Mouse (Mus musculus): ENCODE results near the gene Mcrip2. TPM values are rescaled to one million over a fixed set of nuclear protein-coding genes. Genes with fewer than 3 reads are reported as not detected.
"Not testable (repeated sequence)": the region's sequence is repeated elsewhere in the genome, so short reads cannot be mapped to it uniquely, and the experiment has no call there.

Mcrip2 gene
- polyA plus RNA-seq, 1 experiment = 28.2 TPM

DNA sequence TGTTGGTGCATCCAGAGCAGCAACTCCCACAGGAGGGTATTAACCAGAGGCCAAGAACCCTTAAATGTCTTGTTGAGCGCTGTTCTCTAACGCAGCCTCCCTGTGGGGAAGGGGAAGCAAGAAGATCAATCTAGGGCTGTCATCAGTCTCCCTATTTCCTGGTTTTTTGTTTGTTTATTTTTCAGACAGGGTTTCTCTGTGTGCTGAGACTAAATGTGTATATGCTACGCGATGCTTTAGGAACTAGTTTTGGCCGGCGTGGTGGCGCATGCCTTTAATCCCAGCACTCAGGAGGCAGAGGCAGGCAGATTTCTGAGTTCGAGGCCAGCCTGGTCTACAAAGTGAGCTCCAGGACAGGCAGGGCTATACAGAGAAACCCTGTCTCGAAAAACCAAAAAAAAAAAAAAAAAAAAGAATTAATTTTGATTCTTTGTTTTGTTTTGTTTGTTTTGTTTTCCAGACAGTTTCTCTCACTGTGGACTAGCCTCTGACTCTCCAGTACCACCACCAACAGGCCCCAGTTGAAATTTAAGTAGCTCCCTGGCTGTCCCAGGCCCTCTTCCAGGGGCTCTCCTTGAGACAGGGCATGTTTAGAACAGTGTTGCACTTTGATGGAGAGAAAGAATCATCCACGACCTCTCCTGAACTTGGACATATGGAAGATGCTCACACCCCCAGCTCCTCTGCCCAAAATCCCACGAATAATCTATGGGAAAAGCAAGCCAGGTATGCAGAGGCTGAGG, 5.0 kb upstream of the Mcrip2 start:
- TF ChIP-seq CTCF (IDR thresholded peaks at IDR 0.05; ENCODE audit: control insufficient read depth, insufficient read depth, insufficient replicate concordance, low read depth, low read length) (no peak), POLR2A (IDR thresholded peaks at IDR 0.05; ENCODE audit: control insufficient read depth, low read depth, low read length) (no peak)
- no peaks in the 10 kb centered on the region for H3K27me3 ChIP-seq (ENCODE audit: control insufficient read depth, insufficient read depth, low read length)
- no peak overlapping the region for H3K27ac ChIP-seq (ENCODE audit: control insufficient read depth, insufficient read depth, low read depth, low read length)
- H3K4me1 ChIP-seq (ENCODE audit: control insufficient read depth, insufficient read depth, low read length) = peaks cover 23% of the 10 kb centered on the region
- H3K36me3 ChIP-seq (ENCODE audit: control insufficient read depth, insufficient read depth, low read length) = no peaks in the 10 kb centered on the region
- H3K4me3 ChIP-seq (ENCODE audit: control insufficient read depth, low read depth, low read length) = peak overlapping the region; percentile 95

DNA sequence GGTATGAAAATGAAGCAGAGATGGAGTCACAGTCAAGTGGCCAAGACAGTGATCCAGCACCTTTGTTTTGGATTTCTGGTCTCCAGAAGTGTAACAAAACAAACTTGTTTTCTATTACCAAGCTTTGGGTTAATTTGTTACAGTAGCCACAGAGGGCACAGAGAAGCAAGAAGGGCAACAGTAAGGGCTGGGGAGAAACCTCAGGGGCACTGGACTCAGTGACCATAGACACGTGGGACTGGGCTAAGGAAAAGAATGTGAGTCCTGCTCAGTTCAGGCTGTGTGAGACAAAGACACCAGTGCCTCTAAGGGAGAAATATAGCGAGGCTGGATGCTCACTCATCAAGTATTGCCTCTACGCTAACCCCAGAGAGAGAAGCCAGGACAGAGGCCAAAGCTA, 4.1 kb upstream of the Mcrip2 start:
- no peaks in the 10 kb centered on the region for H3K36me3 ChIP-seq (ENCODE audit: control insufficient read depth, insufficient read depth, low read length)
- TF ChIP-seq CTCF (IDR thresholded peaks at IDR 0.05; ENCODE audit: control insufficient read depth, insufficient read depth, insufficient replicate concordance, low read depth, low read length) = no peak
- no peak for TF ChIP-seq POLR2A (IDR thresholded peaks at IDR 0.05; ENCODE audit: control insufficient read depth, low read depth, low read length)
- peaks cover 27% of the 10 kb centered on the region for H3K4me1 ChIP-seq (ENCODE audit: control insufficient read depth, insufficient read depth, low read length)
- H3K27me3 ChIP-seq (ENCODE audit: control insufficient read depth, insufficient read depth, low read length) = no peaks in the 10 kb centered on the region
- H3K4me3 ChIP-seq (ENCODE audit: control insufficient read depth, low read depth, low read length) = no peak overlapping the region
- H3K27ac ChIP-seq (ENCODE audit: control insufficient read depth, insufficient read depth, low read depth, low read length) = no peak overlapping the region; the same call in 1 of the 2 replicates

DNA sequence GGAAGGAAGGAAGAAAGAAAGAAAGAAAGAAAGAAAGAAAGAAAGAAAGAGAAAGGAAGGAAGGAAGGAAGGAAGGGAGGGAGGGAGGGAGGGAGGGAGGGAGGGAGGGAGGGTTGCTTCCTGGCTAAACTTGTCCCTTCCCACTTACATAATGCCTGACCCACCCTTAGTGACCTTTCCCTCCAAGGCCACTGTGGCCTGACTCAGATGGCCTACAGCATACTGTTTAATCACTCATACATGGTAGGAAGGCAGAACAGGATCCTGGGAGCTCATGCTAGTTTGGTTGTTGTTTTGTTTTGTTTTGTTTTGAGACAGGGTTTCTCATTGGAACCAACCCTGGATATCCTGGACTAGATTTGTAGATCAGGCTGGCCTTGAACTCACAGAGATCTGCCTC, 3.0 kb upstream of the Mcrip2 start:
- H3K27me3 ChIP-seq (ENCODE audit: control insufficient read depth, insufficient read depth, low read length); H3K27ac ChIP-seq (ENCODE audit: control insufficient read depth, insufficient read depth, low read depth, low read length); H3K4me3 ChIP-seq (ENCODE audit: control insufficient read depth, low read depth, low read length); H3K36me3 ChIP-seq (ENCODE audit: control insufficient read depth, insufficient read depth, low read length): not testable (repeated sequence)
- H3K4me1 ChIP-seq (ENCODE audit: control insufficient read depth, insufficient read depth, low read length) = peaks cover 27% of the 10 kb centered on the region

- peaks cover 21% of the 10 kb centered on the region for H3K4me1 ChIP-seq (ENCODE audit: control insufficient read depth, insufficient read depth, low read length)
- H3K27me3 ChIP-seq (ENCODE audit: control insufficient read depth, insufficient read depth, low read length) = no peaks in the 10 kb centered on the region
- H3K27ac ChIP-seq (ENCODE audit: control insufficient read depth, insufficient read depth, low read depth, low read length) = no peak overlapping the region
- no peak for TF ChIP-seq CTCF (IDR thresholded peaks at IDR 0.05; ENCODE audit: control insufficient read depth, insufficient read depth, insufficient replicate concordance, low read depth, low read length)
- no peak for TF ChIP-seq POLR2A (IDR thresholded peaks at IDR 0.05; ENCODE audit: control insufficient read depth, low read depth, low read length)
- H3K36me3 ChIP-seq (ENCODE audit: control insufficient read depth, insufficient read depth, low read length) = no peaks in the 10 kb centered on the region
- no peak overlapping the region for H3K4me3 ChIP-seq (ENCODE audit: control insufficient read depth, low read depth, low read length)
Measured at GRCm38 (mm10) chr17:25869954-25870353, 1.4 kb upstream of the Mcrip2 start.

DNA sequence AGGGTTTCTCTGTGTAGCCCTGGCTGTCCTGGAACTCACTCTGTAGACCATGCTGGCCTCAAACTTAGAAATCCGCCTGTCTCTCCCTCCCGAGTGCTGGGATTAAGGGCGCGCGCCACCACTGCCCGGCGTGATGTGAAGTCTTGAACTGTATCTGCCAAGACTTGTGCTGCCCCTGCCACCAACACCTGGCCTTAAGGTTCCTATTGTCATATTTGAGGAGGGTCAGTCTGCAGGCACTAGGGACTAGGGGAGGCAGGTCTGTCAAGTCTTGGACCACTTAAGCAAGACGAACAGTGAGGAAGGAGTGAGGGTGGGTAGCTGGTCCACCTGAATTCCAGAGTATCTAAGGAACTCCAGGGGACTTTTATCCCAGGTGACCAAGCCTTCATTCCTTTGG, 934 bp upstream of the Mcrip2 start:
- Histone ChIP-seq H3K27me3 (ENCODE audit: control insufficient read depth, insufficient read depth, low read length) (no peaks in the 10 kb centered on the region), H3K27ac (ENCODE audit: control insufficient read depth, insufficient read depth, low read depth, low read length) (no peak overlapping the region), H3K4me1 (ENCODE audit: control insufficient read depth, insufficient read depth, low read length) (peaks cover 17% of the 10 kb centered on the region), H3K36me3 (ENCODE audit: control insufficient read depth, insufficient read depth, low read length) (no peaks in the 10 kb centered on the region), H3K4me3 (ENCODE audit: control insufficient read depth, low read depth, low read length) (no peak overlapping the region)
- no peak for TF ChIP-seq POLR2A (IDR thresholded peaks at IDR 0.05; ENCODE audit: control insufficient read depth, low read depth, low read length)
- TF ChIP-seq CTCF (IDR thresholded peaks at IDR 0.05; ENCODE audit: control insufficient read depth, insufficient read depth, insufficient replicate concordance, low read depth, low read length) = no peak

DNA sequence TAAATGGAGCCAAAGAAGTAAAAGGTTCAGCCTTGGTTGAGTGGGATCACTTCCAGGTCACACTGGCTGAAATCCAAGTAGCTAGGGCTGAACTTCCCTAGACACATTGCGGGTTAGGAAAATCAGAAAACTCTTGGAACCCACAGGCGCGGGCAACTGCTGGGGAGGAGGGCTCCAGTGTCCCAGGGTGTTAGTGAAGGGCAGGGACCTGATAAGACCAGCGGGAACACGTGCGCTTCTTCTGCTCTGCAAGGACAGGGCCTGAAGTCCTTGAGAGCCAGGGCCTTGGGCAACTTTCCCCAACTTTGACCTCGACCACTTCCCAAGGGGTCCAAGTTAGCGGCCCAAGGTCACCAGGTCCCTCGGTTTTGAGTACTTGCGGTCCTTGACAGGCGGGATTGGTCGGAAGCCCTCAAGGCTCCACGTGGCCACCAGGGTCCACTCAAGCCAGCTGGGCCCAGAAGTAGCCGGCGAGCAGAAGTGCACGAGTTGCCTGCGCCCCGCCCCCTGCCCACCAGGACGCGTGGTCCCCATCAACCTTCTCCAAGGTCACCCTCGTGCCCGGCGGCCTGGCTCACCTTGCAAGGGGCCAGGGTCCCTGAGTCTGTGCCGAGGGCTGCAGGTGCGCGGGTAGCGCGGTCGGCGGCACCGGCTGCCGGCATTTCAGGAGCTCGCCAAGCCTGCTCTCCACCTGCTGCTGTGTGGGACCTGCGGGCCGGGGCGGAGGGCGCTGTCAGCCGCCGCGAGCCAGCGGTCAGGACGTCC, 546 bp downstream of the Mcrip2 start:
- no peak for TF ChIP-seq CTCF (IDR thresholded peaks at IDR 0.05; ENCODE audit: control insufficient read depth, insufficient read depth, insufficient replicate concordance, low read depth, low read length)
- TF ChIP-seq POLR2A (IDR thresholded peaks at IDR 0.05; ENCODE audit: control insufficient read depth, low read depth, low read length) = no peak
- peak overlapping the region; percentile 73 for H3K27ac ChIP-seq (ENCODE audit: control insufficient read depth, insufficient read depth, low read depth, low read length)

DNA sequence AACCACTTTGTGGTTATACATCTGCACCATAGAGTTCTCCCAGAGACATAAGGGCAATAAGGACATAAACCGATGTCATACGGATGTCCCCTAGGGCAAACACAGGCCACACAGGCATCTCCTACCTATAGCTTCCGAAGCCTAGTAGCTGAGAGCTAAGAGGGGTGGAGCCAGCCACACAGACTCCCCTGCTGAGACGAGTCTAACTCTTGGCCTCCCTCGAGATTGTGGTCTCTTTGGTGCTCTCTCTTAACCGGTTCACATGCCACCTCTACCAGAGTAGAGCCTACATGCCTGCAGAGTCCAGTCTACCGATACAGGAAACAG, 1.1 kb downstream of the Mcrip2 start:
- peak overlapping the region; percentile 73 for H3K27ac ChIP-seq (ENCODE audit: control insufficient read depth, insufficient read depth, low read depth, low read length)
- peak overlapping the region; percentile 80 for H3K4me3 ChIP-seq (ENCODE audit: control insufficient read depth, low read depth, low read length)
- no peaks in the 10 kb centered on the region for H3K27me3 ChIP-seq (ENCODE audit: control insufficient read depth, insufficient read depth, low read length)
- H3K4me1 ChIP-seq (ENCODE audit: control insufficient read depth, insufficient read depth, low read length) = peaks cover 6% of the 10 kb centered on the region
- no peaks in the 10 kb centered on the region for H3K36me3 ChIP-seq (ENCODE audit: control insufficient read depth, insufficient read depth, low read length)
- TF ChIP-seq CTCF (IDR thresholded peaks at IDR 0.05; ENCODE audit: control insufficient read depth, insufficient read depth, insufficient replicate concordance, low read depth, low read length) = no peak
- TF ChIP-seq POLR2A (IDR thresholded peaks at IDR 0.05; ENCODE audit: control insufficient read depth, low read depth, low read length) = no peak

More for the DNA sequence above, 546 bp downstream of the Mcrip2 start:
- Histone ChIP-seq H3K4me1 (ENCODE audit: control insufficient read depth, insufficient read depth, low read length) (peaks cover 9% of the 10 kb centered on the region), H3K36me3 (ENCODE audit: control insufficient read depth, insufficient read depth, low read length) (no peaks in the 10 kb centered on the region), H3K27me3 (ENCODE audit: control insufficient read depth, insufficient read depth, low read length) (no peaks in the 10 kb centered on the region), H3K4me3 (ENCODE audit: control insufficient read depth, low read depth, low read length) (peak overlapping the region; percentile 80)
